Mouse (Mus musculus): ENCODE data around the gene Jsrp1. TPM values are rescaled to one million over a fixed set of nuclear protein-coding genes. Genes with fewer than 3 reads are reported as not detected.

The Jsrp1 gene
- polyA plus RNA-seq, 1 experiment from 2014 or later: not detected

DNA sequence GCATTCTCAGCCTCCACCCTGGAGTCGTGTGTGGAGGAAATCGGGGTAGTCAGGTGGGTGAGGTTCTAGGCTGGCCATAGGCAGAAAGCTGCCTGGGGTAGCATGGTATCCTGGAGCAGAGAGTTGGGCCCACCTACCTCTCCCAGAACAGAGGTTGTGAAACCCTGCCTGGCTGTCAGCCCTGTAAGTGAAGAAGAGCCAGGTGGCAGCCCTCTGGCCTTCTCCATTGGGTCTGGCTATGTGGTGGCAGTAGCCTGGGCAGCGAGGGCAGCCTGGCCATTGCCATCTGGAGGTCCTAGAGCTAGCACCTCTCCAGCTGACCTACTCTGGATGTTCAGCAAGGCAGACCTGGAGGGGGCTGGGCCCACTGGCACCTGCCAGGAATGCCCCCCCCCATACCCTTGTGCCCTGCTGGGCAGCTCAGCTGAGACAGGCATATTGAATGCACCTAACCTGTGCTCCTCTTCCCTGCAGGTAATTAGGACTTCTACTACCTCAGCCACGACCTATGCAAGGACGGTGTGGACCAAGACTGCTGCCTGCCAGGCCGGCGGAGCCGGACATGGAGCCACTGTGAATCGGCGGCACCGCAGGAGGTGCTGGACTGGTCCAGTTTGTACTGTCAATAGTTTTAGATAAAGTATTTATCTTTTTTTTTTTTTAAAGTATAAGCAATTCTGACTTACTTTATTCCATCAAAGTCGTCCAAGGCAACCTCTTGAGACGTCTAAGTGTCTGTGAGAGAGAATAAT, 20.1 kb downstream of the Jsrp1 start:
- in situ Hi-C loops (cut with MboI; ENCODE audit: low pct_unique_long_range_greater_than_20kb): no loop called here
- ChIA-PET CTCF (no interaction called here), POLR2A (interaction anchor here (1.1 kb wide), 1 partner anchor 15 kb away, joined by 3 read pairs; no protein-coding TSS in a partner anchor)
- TF ChIP-seq CTCF (IDR thresholded peaks at IDR 0.05): no peak
- H3K27me3 ChIP-seq: no peaks in the 10 kb centered on the region
- DNase-seq (ENCODE audit: low read depth, low spot score): no peak
- no peak for ATAC-seq

DNA sequence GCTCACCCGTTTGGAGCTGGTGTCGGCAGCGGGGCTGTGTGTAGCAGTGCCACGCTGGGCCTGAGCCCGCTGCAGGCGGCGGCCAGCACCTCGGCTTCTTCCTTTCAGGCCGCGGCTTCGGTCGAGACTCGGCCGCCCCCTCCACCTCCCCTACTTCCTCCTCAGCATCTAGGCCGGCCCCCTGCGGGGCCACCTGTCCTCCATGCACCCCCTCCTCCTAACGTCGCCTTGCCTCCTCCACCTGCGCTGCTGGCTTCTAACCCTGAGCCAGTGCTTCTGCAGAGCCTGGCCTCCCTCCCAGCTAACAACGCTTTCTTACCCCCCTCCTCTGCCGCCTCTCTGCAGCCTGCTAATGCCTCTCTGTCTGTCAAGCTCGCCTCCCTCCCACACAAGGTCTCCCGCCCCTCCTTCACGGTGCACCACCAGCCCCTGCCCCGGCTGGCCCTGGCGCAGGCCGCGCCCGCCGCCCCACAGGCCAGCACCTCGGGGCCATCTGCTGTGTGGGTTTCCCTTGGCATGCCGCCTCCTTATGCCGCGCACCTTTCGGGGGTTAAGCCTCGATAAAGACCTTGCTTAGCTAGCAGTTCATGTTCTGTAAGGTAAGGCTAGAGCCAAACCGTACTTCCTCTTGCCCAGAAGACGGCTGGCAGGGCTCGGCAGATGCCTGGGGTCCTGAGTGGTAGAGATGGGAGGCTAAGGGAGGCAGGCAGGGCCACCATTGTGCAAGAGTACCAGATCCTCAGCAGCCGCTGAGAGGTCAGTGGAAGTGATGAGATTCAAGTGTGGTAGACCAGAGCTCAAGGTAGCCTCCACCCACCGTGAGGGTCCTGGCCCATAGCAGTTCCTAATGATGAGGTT, 20.9 kb downstream of the Jsrp1 start:
- TF ChIP-seq CTCF (IDR thresholded peaks at IDR 0.05): no peak
- in situ Hi-C loops (cut with MboI; ENCODE audit: low pct_unique_long_range_greater_than_20kb): no loop called here
- DNase-seq (ENCODE audit: low read depth, low spot score) (no peak), ATAC-seq (no peak)
- CTCF ChIA-PET: no interaction called here
- POLR2A ChIA-PET: interaction anchor here (1.1 kb wide), 1 partner anchor 14 kb away, joined by 3 read pairs; no protein-coding TSS in a partner anchor
- H3K27me3 ChIP-seq: no peaks in the 10 kb centered on the region

DNA sequence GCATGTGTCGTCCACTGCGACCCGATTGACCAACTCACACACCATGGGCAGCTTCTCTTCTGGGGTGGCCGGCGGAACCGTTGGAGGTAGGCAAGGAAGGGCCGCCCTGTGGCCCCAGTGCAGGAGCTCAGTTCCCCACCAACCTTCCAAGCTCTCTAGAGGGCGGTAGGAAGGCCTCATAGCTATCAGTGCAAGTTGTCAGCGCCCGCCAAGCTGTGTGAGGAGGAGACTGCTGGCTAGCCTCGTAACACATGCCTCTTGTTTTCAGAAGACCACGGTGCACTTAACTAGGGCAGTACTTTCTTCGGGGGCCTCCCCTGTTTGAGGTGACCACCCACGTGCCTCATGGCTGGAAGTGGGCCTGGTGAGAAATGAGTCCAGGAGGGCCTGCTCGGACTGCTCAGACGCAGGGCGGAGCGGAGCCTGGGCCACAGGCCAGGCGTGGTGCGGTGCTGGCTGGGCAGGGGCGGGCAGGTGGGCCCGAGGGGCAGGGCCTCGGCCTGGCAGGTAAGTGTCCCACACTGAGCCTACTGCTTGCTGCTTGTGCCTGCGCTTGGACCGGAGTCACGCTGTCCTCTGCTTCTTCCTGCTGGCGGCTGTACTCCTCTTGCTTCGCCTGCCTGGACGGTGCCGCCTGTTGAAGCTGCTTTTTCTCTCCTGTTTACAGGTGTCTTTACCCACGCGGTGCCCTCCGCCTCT, 21.7 kb downstream of the Jsrp1 start:
- POLR2A ChIA-PET: no interaction called here
- no peak for ATAC-seq
- in situ Hi-C loops (cut with MboI; ENCODE audit: low pct_unique_long_range_greater_than_20kb): no loop called here
- H3K27me3 ChIP-seq: no peaks in the 10 kb centered on the region
- CTCF ChIA-PET: no interaction called here
- DNase-seq (ENCODE audit: low read depth, low spot score): no peak
- TF ChIP-seq CTCF (IDR thresholded peaks at IDR 0.05): no peak

DNA sequence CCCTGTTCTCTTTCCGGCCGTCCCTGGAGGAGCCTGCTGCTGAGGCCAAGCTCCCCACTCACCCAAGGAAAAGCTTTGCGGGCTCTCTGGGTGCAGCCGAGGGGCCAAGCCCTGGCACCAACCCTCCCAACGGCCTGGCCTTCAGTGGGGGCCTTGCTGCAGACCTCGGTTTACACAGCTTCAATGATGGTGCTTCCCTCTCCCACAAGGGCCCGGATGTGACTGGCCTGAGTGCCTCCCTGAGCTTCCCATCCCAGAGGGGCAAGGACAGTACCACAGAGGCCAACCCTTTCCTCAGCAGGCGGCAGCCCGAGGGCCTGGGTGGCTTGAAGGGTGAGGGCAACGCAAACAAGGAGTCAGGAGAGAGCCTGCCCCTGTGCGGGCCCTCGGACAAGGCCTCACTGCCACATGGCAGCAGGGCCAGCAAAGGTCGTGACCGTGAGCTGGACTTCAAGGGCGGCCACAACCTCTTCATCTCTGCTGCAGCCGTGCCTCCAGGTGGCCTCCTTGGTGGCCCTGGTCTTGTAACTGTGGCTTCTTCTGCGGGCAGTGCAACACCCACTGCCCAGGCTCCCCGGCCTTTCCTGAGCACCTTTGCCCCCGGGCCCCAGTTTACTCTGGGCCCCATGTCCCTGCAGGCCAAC, 22.4 kb downstream of the Jsrp1 start:
- ChIA-PET CTCF (no interaction called here), POLR2A (no interaction called here)
- no peaks in the 10 kb centered on the region for H3K27me3 ChIP-seq
- TF ChIP-seq CTCF (IDR thresholded peaks at IDR 0.05): no peak
- ATAC-seq (no peak), DNase-seq (ENCODE audit: low read depth, low spot score) (no peak)
- in situ Hi-C loops (cut with MboI; ENCODE audit: low pct_unique_long_range_greater_than_20kb): no loop called here

DNA sequence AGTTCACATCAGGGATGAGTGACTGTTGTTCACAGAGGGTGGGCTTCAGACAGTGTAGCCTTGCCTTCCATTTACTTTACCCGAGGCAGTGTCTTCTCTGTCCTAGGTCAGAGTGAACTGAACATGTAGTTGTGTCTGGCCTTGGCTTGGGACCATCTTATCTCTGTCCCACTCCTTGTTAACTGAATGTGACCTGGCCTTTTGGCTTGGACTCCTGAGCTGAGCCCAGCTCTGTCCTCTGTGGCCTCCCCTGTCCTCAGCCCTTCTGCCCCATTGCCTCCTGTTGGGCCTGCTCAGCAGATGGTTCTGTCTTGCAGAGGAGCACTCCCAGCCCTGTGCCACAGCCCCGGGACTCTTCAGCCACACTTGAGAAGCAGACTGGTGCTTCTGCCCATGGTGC, 25.8 kb downstream of the Jsrp1 start:
- no peaks in the 10 kb centered on the region for H3K27me3 ChIP-seq
- TF ChIP-seq CTCF (IDR thresholded peaks at IDR 0.05): no peak
- ChIA-PET CTCF (interaction anchor here (5.0 kb wide), 1 partner anchor 12 kb away, joined by 29 read pairs; no protein-coding TSS in a partner anchor), POLR2A (interaction anchor here (1.3 kb wide), 1 partner anchor 33 kb away, joined by 3 read pairs; the partner anchor contains the start of gene Dot1l)
- DNase-seq (ENCODE audit: low read depth, low spot score) (no peak), ATAC-seq (no peak)
- in situ Hi-C loops (cut with MboI; ENCODE audit: low pct_unique_long_range_greater_than_20kb): no loop called here

DNA sequence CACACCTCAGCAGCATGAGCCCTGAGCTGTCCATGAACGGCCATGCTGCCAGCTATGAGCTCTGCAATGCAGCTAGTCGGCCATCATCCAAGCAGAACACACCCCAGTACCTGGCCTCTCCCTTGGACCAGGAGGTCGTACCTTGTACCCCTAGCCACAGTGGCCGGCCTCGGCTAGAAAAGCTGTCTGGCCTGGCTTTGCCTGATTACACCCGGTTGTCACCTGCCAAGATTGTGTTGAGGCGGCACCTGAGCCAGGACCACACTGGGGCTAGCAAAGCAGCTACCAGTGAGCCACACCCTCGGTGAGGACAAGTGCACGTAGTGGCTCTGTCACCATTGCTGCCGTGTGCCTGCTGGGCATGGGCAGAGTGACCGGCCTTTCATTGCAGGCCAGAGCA, 27.3 kb downstream of the Jsrp1 start:
- no peaks in the 10 kb centered on the region for H3K27me3 ChIP-seq
- DNase-seq (ENCODE audit: low read depth, low spot score): no peak
- CTCF ChIA-PET: interaction anchor here (1.3 to 5.0 kb wide), 3 partner anchors 10 to 95 kb away, joined by 3 to 29 read pairs (median 4); no protein-coding TSS in a partner anchor
- ATAC-seq: no peak
- in situ Hi-C loops (cut with MboI; ENCODE audit: low pct_unique_long_range_greater_than_20kb): no loop called here
- TF ChIP-seq CTCF (IDR thresholded peaks at IDR 0.05): no peak
- POLR2A ChIA-PET: interaction anchor here (1.0 kb wide), 2 partner anchors 9 kb away, joined by 3 to 4 read pairs; no protein-coding TSS in a partner anchor

DNA sequence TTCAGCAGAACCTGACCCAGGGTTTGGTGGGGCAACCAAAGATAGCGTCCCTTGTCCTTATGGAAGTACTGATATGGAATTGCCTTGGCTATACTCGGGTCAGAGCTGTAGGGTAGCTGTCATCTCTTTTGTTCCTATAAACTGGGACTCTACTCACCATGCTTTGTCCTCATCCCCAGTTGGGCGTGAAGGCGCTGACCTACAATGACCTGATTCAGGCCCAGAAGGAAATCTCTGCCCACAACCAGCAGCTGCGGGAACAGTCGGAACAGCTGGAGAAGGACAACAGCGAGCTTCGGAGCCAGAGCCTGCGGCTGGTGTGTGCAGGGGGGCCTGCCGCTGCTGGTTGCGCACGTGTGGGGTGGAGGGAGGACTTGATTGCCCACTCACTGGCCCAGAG, 28.4 kb downstream of the Jsrp1 start:
- CTCF ChIA-PET: interaction anchor here (1.3 to 5.0 kb wide), 2 partner anchors 9 to 96 kb away, joined by 4 to 29 read pairs; no protein-coding TSS in a partner anchor
- in situ Hi-C loops (cut with MboI; ENCODE audit: low pct_unique_long_range_greater_than_20kb): no loop called here
- ATAC-seq (no peak), DNase-seq (ENCODE audit: low read depth, low spot score) (no peak)
- POLR2A ChIA-PET: interaction anchor here (0.5 kb wide), 1 partner anchor 51 kb away, joined by 3 read pairs; no protein-coding TSS in a partner anchor
- no peak for TF ChIP-seq CTCF (IDR thresholded peaks at IDR 0.05)
- H3K27me3 ChIP-seq: no peaks in the 10 kb centered on the region

DNA sequence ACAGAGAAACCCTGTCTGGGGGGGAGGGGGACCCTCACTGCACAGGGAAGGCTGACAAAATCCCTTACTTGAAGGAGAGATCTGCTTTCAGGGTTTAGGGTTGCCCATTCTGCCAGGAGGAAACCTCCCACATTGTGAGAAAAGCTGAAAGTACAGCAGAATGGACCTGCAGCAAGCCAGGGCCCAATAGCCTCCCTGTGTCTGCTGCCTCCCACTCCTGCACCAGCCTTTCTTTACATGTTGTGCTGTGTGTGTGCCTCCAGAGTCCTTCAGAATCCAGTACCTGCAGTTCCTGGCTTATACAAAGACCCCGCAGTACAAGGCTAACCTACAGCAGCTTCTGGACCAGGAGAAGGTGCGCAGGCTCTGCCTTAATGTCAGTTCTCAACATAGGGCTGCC, 29.0 kb downstream of the Jsrp1 start:
- in situ Hi-C loops (cut with MboI; ENCODE audit: low pct_unique_long_range_greater_than_20kb): no loop called here
- no peak for TF ChIP-seq CTCF (IDR thresholded peaks at IDR 0.05)
- no peaks in the 10 kb centered on the region for H3K27me3 ChIP-seq
- DNase-seq (ENCODE audit: low read depth, low spot score) (no peak), ATAC-seq (no peak)
- POLR2A ChIA-PET: no interaction called here
- CTCF ChIA-PET: interaction anchor here (5.0 kb wide), 1 partner anchor 9 kb away, joined by 29 read pairs; no protein-coding TSS in a partner anchor

DNA sequence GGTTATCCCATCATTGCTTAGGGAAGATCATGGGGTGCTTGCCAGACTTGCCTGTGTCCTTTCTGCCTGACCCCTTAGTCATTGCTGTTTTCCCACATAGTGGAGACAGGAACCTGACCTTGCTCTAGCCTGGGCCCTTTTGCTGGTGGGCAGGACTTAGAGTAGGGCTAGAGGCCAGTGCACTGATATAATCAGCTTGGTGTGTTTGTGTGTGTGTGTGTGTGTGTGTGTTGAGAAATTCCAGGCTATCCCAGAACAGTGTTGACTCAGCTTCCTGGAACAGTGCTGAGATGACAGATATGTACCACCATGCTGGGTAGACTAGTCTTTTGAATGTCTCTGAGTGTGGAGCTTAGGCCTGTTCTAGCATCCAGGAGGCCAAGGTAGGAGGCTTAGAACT, 33.7 kb downstream of the Jsrp1 start:
- H3K27me3 ChIP-seq: no peaks in the 10 kb centered on the region
- in situ Hi-C loops (cut with MboI; ENCODE audit: low pct_unique_long_range_greater_than_20kb): no loop called here
- POLR2A ChIA-PET: no interaction called here
- ATAC-seq (no peak), DNase-seq (ENCODE audit: low read depth, low spot score) (no peak)
- no peak for TF ChIP-seq CTCF (IDR thresholded peaks at IDR 0.05)
- CTCF ChIA-PET: no interaction called here

DNA sequence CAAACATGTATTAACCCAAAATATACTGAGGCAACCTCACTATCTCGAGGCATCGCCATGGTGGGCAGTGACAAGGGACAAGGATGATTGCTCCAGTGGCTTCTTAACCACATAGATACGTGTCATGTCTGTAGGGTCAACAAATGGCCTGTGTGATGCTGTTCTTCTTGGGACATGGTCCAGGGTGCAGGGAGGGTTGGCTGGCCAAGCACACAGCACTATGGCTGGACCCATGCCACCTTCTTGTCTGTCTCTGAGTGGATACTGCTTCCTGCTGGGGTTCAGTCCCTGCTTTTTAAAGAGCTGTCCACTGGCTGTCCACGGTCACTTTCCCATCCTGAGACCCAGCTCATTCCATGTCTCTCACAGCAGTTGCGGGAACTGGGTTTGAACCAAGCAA, 36.2 kb downstream of the Jsrp1 start:
- in situ Hi-C loops (cut with MboI; ENCODE audit: low pct_unique_long_range_greater_than_20kb): no loop called here
- TF ChIP-seq CTCF (IDR thresholded peaks at IDR 0.05): no peak
- ChIA-PET CTCF (interaction anchor here (4.1 to 8.8 kb wide), 3 partner anchors 9 to 30 kb away, joined by 28 to 43 read pairs (median 29); no protein-coding TSS in a partner anchor), POLR2A (interaction anchor here (1.0 to 1.3 kb wide), 2 partner anchors 9 to 29 kb away, joined by 3 to 4 read pairs; no protein-coding TSS in a partner anchor)
- no peak for DNase-seq (ENCODE audit: low read depth, low spot score)
- no peak for ATAC-seq
- no peaks in the 10 kb centered on the region for H3K27me3 ChIP-seq

Measured in Patski (cell line).